Mouse (Mus musculus): ENCODE data around the gene Pik3r5. TPM values are rescaled to one million over a fixed set of nuclear protein-coding genes. Genes with fewer than 3 reads are reported as not detected.

The Pik3r5 gene
- total and polyA plus RNA-seq, 3 experiments = 3.5 to 9.4 (median 5.7) TPM

DNA sequence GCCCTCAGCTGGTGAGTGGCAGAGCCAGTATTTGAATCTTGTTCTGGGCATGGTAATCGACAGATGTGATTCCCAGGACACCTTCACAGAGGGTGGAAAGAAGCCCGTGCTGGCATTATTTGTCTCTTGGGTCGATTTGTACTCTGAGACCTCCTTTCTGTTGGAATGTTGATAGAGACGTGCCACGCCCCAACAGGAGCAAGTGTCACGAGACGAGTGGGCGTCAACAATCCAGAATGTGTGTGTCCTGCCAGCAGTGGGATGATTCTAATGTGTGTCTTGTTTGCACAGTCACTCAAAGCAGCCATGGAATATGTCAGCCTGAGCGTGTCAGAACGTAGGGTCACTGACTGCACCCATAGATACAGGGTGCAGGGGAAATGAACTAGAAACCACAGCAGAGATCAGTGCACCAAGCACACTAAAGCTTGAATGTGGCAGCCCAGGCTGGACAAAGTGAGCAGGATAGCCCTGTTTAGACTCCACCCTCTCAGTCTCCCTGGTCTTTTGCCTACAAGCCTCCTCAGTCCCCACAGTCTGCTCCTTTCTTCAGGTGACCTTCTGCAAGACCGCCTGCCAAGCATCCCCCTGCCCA is 100.1 kb downstream of the Pik3r5 start:
- Histone ChIP-seq H3K9ac (ENCODE audit: insufficient read depth, low read depth) (no peak overlapping the region), H3K4me1 (ENCODE audit: control insufficient read depth in 1 of 2, insufficient read depth in 2 of 2) (peaks cover 0 to 19% of the 10 kb centered on the region in 2 experiments; a peak in 2 of 4 replicates), H3K36me3 (replicated peaks in 1 of 2; ENCODE audit: control insufficient read depth in 1 of 2, insufficient read depth in 1 of 2, low read length in 1 of 2) (peaks cover 90 to 100% of the 10 kb centered on the region in 2 experiments), H3K9me3 (replicated peaks; ENCODE audit: low read length) (no peaks in the 10 kb centered on the region), H3K27ac (ENCODE audit: insufficient read depth, low read depth) (no peak overlapping the region), H3K4me3 (replicated peaks in 1 of 3; ENCODE audit: low read depth in 2 of 3, low read length in 2 of 3, poor library complexity in 1 of 3) (no peak overlapping the region), H3K27me3 (replicated peaks) (no peaks in the 10 kb centered on the region), H3K4me2 (ENCODE audit: insufficient read depth, low read depth, poor library complexity, severe bottlenecking) (no peak overlapping the region), H3K79me2 (replicated peaks; ENCODE audit: control insufficient read depth, extremely low read depth, insufficient read depth, poor library complexity, severe bottlenecking) (no peaks in the 10 kb centered on the region)
- dilution Hi-C loops (cut with MboI; ENCODE audit: extremely low pct_ligation_motif_present, extremely low pct_unique_long_range_greater_than_20kb, low sequenced_read_pairs) (no loop called here), in situ Hi-C loops (cut with MboI; ENCODE audit: low pct_ligation_motif_present, low pct_unique_long_range_greater_than_20kb, low sequenced_read_pairs) (no loop called here)
- TF ChIP-seq KAT2A (IDR thresholded peaks at IDR 0.05; ENCODE audit: insufficient replicate concordance, low read length) (no peak), NELFE (IDR thresholded peaks at IDR 0.05; ENCODE audit: low read depth, low read length) (no peak), HCFC1 (IDR thresholded peaks at IDR 0.05; ENCODE audit: low read depth, low read length) (no peak)
- DNase-seq (ENCODE audit: extremely low read depth) = no peak

DNA sequence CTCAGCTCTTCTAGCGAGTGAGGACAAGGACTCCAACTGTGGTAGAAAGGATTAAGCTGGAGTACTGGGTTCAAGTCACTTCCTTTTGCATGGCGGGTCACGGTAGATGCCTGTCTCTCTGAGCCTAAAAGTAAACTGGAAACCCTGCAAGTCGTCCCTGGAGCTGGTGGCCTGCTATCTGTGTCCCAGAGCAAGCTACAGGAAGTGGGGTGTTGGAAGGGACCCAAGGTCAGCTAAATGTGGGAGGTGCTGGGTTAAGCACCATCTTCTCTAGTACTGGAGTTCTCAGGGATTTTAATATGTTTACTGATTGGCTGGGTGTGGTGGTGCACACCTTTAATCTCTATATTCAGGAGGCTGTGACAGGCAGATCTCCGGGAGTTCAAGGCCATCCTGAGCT is 100.9 kb downstream of the Pik3r5 start:
- Histone ChIP-seq H3K79me2 (replicated peaks; ENCODE audit: control insufficient read depth, extremely low read depth, insufficient read depth, poor library complexity, severe bottlenecking) (no peaks in the 10 kb centered on the region), H3K9ac (ENCODE audit: insufficient read depth, low read depth) (no peak overlapping the region), H3K4me1 (ENCODE audit: control insufficient read depth in 1 of 2, insufficient read depth in 2 of 2) (peaks cover 0 to 19% of the 10 kb centered on the region in 2 experiments; a peak in 2 of 4 replicates), H3K36me3 (replicated peaks in 1 of 2; ENCODE audit: control insufficient read depth in 1 of 2, insufficient read depth in 1 of 2, low read length in 1 of 2) (peaks cover 84 to 99% of the 10 kb centered on the region in 2 experiments), H3K4me3 (replicated peaks in 1 of 3; ENCODE audit: low read depth in 2 of 3, low read length in 2 of 3, poor library complexity in 1 of 3) (no peak overlapping the region), H3K4me2 (ENCODE audit: insufficient read depth, low read depth, poor library complexity, severe bottlenecking) (no peak overlapping the region), H3K27ac (ENCODE audit: insufficient read depth, low read depth) (no peak overlapping the region), H3K27me3 (replicated peaks) (no peaks in the 10 kb centered on the region), H3K9me3 (replicated peaks; ENCODE audit: low read length) (no peaks in the 10 kb centered on the region)
- in situ Hi-C loops (cut with MboI; ENCODE audit: low pct_ligation_motif_present, low pct_unique_long_range_greater_than_20kb, low sequenced_read_pairs) = no loop called here
- dilution Hi-C loops (cut with MboI; ENCODE audit: extremely low pct_ligation_motif_present, extremely low pct_unique_long_range_greater_than_20kb, low sequenced_read_pairs) = no loop called here
- no peak for DNase-seq (ENCODE audit: extremely low read depth)
- TF ChIP-seq NELFE (IDR thresholded peaks at IDR 0.05; ENCODE audit: low read depth, low read length) = peak; percentile 13; the same call in 1 of the 2 replicates
- no peak for TF ChIP-seq MAZ (IDR thresholded peaks at IDR 0.05; ENCODE audit: low read depth, low read length)

DNA sequence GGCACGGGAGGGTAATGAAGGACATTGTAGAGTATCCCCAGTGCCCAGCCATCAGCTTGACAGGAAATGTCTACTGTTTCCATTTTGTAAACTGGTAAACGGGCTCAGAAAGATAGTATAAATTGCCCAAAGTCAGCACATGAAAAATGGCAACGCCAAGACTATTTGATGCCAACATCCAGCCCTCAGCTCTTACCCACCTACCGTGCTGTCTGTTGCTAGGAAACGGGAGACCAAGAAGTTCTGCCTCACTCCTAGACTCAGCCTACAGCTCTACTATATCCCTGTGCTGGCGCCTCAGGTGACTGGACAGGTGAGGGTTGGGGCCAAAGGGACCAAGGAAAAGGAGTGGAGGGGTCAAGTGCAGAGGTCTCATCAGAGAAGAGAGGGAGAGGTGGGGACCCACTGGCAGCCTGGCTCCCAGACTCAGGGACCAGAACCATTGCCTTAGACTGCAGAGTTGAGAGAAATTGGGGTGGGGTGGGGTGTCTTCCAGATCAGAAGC is 102.1 kb downstream of the Pik3r5 start:
- Histone ChIP-seq H3K9ac (ENCODE audit: insufficient read depth, low read depth) (no peak overlapping the region), H3K27me3 (replicated peaks) (no peaks in the 10 kb centered on the region), H3K4me2 (ENCODE audit: insufficient read depth, low read depth, poor library complexity, severe bottlenecking) (no peak overlapping the region), H3K9me3 (replicated peaks; ENCODE audit: low read length) (no peaks in the 10 kb centered on the region), H3K4me1 (ENCODE audit: control insufficient read depth in 1 of 2, insufficient read depth in 2 of 2) (peaks cover 0 to 19% of the 10 kb centered on the region in 2 experiments; a peak in 2 of 4 replicates), H3K27ac (ENCODE audit: insufficient read depth, low read depth) (no peak overlapping the region), H3K36me3 (replicated peaks in 1 of 2; ENCODE audit: control insufficient read depth in 1 of 2, insufficient read depth in 1 of 2, low read length in 1 of 2) (peaks cover 83 to 99% of the 10 kb centered on the region in 2 experiments), H3K79me2 (replicated peaks; ENCODE audit: control insufficient read depth, extremely low read depth, insufficient read depth, poor library complexity, severe bottlenecking) (no peaks in the 10 kb centered on the region), H3K4me3 (replicated peaks in 1 of 3; ENCODE audit: low read depth in 2 of 3, low read length in 2 of 3, poor library complexity in 1 of 3) (no peak overlapping the region)
- no peak for TF ChIP-seq ZNF384 (IDR thresholded peaks at IDR 0.05; ENCODE audit: low read depth, low read length)
- TF ChIP-seq MAFK (IDR thresholded peaks at IDR 0.05; ENCODE audit: insufficient replicate concordance, low read length) = no peak
- TF ChIP-seq ELF1 (IDR thresholded peaks at IDR 0.05; ENCODE audit: low read depth, low read length) = no peak
- TF ChIP-seq BHLHE40 (IDR thresholded peaks at IDR 0.05; ENCODE audit: low read depth, low read length) = no peak
- TF ChIP-seq CHD2 (IDR thresholded peaks at IDR 0.05; ENCODE audit: low read length) = no peak
- TF ChIP-seq NRF1 (IDR thresholded peaks at IDR 0.05; ENCODE audit: low read depth, low read length) = no peak
- no peak for TF ChIP-seq MAZ (IDR thresholded peaks at IDR 0.05; ENCODE audit: low read depth, low read length)
- no peak for TF ChIP-seq E2F4 (IDR thresholded peaks at IDR 0.05; ENCODE audit: insufficient replicate concordance, low read depth, low read length)
- no peak for TF ChIP-seq TCF12 (IDR thresholded peaks at IDR 0.05; ENCODE audit: low read depth, low read length)
- no peak for TF ChIP-seq MYC (IDR thresholded peaks at IDR 0.05; ENCODE audit: low read depth, low read length)
- TF ChIP-seq RAD21 (IDR thresholded peaks at IDR 0.05; ENCODE audit: low read depth, low read length) = no peak
- TF ChIP-seq SMC3 (IDR thresholded peaks at IDR 0.05; ENCODE audit: low read depth, low read length) = no peak
- no peak for TF ChIP-seq GABPA (IDR thresholded peaks at IDR 0.05; ENCODE audit: insufficient replicate concordance, low read depth, low read length)
- no peak for TF ChIP-seq POLR2A (IDR thresholded peaks at IDR 0.05; ENCODE audit: low read depth, low read length)
- TF ChIP-seq USF1 (IDR thresholded peaks at IDR 0.05; ENCODE audit: low read depth, low read length) = no peak
- TF ChIP-seq JUN (IDR thresholded peaks at IDR 0.05; ENCODE audit: insufficient read depth, low read depth, low read length) = no peak
- TF ChIP-seq MAX (IDR thresholded peaks at IDR 0.05; ENCODE audit: low read length) = no peak
- TF ChIP-seq USF2 (conservative IDR thresholded peaks at IDR 0.05; ENCODE audit: low read depth, low read length) = no peak
- dilution Hi-C loops (cut with MboI; ENCODE audit: extremely low pct_ligation_motif_present, extremely low pct_unique_long_range_greater_than_20kb, low sequenced_read_pairs) (no loop called here), in situ Hi-C loops (cut with MboI; ENCODE audit: low pct_ligation_motif_present, low pct_unique_long_range_greater_than_20kb, low sequenced_read_pairs) (no loop called here)
- no peak for DNase-seq (ENCODE audit: extremely low read depth)

Measured in CH12.LX (cell line).